Mouse (Mus musculus): ENCODE results near the gene Vasp. TPM values are rescaled to one million over a fixed set of nuclear protein-coding genes. Genes with fewer than 3 reads are reported as not detected.
A peak's percentile ranks its signal among the peaks of the same experiment; 100 is the strongest.

Gene Vasp
- total RNA-seq, 2 experiments from 2014 or later, result 11.6 to 22.2 TPM

DNA sequence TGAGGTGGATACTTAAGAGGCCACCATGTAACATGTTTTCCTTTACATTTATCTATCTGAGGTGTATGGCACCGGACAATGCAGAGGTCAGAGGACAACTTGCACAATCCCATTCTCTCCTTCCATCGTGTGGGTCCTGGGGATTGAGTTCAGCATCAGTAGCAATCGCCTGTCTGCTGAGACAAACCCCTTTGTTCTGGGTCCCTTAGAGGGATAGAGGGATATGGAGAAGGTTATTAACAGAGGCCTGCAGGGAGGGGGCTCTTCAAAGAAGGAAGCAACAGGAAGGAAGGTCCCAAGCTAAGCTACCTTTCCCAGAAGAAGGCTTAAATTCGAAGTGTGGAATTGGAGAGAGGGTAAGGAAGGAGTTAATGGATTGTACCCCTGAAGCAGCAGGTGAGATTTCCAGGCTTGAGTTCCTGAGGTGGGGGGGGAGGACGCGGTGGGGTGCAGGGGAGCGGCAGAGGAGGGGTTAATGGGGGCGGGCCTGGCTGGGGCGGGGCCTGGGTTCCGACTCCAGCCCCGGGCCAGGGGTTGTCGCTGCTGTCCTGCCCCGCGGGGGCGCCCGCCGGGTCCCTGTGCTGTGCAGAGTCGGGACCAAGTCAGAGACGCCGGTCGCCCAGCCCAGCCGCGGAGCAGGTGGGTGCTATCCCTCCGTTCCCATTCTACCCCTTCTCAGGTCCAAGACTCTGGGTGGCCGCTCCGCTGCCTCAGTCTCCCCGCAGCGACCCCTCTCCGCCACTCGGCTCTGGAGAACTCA is 59.4 kb downstream of the Vasp start, which contains the start of gene Gpr4:
Gene Gpr4 (plus strand): TSS at position 543 of the 760 bp plus-strand sequence.
- no peak for DNase-seq (ENCODE audit: low spot score)

DNA sequence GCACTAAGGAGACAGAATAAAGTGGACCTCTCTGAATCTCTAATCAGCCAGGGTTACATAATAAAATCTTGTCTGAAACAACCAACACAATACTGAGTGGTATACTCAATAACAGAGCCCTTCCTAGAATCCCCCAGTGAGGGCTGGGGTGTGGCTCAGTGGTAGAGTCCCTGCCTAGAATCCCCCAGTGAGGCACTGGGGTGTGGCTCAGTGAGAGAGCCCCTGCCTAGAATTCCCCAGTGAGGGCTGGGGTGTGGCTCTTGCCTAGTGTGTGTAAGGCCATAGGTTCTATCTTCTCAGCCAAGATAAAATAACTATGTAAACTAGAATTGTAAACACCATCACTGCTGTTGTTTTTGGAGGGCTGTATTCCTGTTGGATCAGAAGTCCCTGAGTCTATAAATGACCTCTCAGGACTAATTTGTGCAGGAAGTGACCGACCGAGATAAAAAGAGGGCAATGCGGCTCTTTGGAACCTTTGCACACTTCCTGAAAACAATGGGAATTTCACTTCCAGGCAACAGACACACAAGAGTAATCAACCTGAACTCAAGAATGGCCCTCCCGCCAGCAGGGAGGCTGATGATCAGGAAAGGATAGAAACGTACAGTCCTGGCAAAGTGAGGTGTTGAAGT is 60.5 kb downstream of the Vasp start:
- DNase-seq (ENCODE audit: low spot score), result no peak

DNA sequence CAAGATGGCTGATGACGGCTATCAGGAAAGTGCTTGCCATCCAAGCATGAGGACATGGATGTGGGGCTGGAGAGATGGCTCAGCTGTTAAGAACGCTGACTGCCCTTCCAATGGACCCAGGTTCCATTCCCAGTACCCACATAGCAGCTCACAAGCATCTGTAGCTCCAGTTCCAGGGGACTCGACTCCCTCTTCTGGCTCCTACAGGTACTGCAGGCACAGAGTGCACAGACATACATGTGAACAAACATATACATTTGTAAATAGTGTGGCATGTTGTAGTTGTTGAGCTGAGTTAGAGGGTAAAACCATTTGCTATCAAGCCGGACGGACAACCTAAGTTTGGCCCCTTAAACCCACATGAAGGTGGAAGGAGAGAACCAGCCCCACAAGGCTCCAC is 61.6 kb downstream of the Vasp start:
- DNase-seq (ENCODE audit: low spot score), result no peak

DNA sequence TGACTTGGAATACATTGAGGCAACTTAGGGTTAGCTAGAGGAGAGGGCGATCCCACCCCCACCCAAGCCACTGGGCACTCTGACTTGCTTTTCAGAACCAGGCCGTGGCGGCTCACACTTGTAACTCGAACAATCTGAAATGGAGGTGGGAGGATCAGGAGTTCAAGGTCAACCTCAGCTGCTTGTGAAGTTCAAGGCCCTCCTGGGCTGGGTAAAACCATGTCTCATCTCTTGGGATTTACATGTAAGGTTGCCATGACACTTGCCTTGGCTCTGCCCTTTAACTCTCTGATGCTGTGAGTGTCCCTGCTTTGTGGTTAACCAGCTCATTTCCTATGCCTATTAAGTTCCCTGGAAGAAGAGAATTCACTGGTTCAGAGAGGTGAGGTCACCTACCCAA is 62.1 kb downstream of the Vasp start:
- no peak for DNase-seq (ENCODE audit: low spot score)

DNA sequence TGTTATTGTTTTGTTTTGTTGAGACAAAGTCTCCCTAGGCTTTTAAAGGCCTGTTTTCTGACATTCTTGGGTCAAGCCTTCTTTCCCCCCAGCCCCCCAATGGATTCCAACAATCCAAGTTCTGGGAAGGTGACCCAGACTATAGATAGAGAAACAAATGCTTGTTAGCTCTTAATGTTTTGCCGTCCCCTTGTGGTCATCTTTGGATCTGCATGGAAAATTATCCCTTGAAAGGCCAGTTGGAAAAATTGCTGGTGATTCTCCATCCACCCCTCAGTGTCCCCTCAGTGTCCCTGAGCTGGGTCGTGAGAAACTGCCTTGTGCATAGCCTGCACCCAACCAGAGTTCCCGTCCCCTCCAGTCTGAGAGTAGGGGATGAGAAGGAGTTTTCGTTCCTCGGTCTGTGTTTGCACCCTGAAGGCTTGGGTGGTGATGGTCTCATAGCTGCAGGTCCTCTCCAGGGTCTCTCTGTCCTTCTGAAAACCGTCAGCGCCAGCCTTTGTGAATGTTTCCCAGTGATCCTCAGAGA is 62.6 kb downstream of the Vasp start:
- peak; percentile 56 for DNase-seq (ENCODE audit: low spot score)

DNA sequence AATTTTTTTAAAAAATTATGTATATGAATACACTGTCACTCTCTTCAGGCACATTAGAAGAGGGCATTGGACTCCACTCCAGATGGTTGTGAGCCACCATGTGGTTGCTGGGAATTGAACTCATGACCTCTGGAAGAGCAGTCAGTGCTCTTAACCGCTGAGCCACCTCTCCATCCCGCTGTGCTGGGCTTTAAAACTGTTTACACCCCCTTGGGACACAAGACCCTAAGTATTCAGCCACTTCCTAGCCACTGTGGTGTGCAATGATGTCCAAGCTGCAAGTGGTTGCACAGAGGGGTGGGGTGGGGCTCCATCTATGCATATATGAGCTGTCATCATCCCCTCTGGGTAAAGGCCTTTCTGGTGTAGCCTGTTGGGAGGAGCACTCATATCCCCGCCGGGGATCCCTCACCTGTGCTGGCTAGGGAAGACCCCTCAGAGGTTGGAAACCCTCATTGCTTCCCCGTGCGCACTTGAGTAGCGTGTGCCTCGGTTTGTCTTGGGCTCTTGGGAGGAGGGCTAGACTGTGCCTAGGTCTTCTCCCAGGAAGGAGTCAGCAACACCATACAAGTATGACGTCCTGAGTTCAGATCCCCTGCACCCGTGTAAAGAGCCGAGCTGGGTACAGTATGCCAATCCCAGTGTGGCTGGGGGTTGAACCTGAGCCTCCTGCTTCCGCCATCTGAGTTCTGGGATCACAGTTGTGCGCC is 63.3 kb downstream of the Vasp start:
- no peak for DNase-seq (ENCODE audit: low spot score)

Other genes with a start within 250 kb of the Vasp start
- gene Foxa3, start 248.3 kb downstream of the Vasp start, total RNA-seq (2021), result under 1 TPM in 1 of 2 experiments, not detected in 1; 0.09 TPM
- gene Sympk, start 247.4 kb downstream of the Vasp start, total RNA-seq (2021), result 10 to 100 TPM; 74.1 to 74.6 TPM
- not detected for gene Rsph6a, start 217.1 kb downstream of the Vasp start, total RNA-seq (2021)
- 10 to 100 TPM; 33.8 to 39.1 TPM for gene Dmwd, start 195.6 kb downstream of the Vasp start, total RNA-seq (2021)
- gene Dmpk, start 188.0 kb downstream of the Vasp start, total RNA-seq (2021), result 100 to 1,000 TPM; 232 to 265 TPM
- 1 to 10 TPM; 1.7 to 2.1 TPM for gene Six5, start 177.2 kb downstream of the Vasp start, total RNA-seq (2021)
- gene Gm4969, start 153.4 kb downstream of the Vasp start, total RNA-seq (2021), result not detected
- 1 to 10 TPM; 2.2 to 2.6 TPM for gene Fbxo46, start 152.0 kb downstream of the Vasp start, total RNA-seq (2021)
- gene Qpctl, start 122.5 kb downstream of the Vasp start, total RNA-seq (2021), result 1 to 10 TPM; 1.9 to 2.0 TPM
- gene Snrpd2, start 122.1 kb downstream of the Vasp start, total RNA-seq (2021), result 10 to 100 TPM; 50.5 to 55.4 TPM
- not detected for gene Gipr, start 105.7 kb downstream of the Vasp start, total RNA-seq (2021)
- gene Eml2, start 95.4 kb downstream of the Vasp start, total RNA-seq (2021), result 10 to 100 TPM; 13.9 to 15.0 TPM
- 1 to 10 TPM; 1.3 to 3.3 TPM for gene Gpr4, start 59.3 kb downstream of the Vasp start, total RNA-seq (2021)
- gene Opa3, start 43.5 kb downstream of the Vasp start, total RNA-seq (2021), result 10 to 100 TPM; 41.3 to 47.1 TPM
- under 1 TPM; 0.30 to 0.36 TPM for gene Ppm1n, start 8.2 kb upstream of the Vasp start, total RNA-seq (2021)
- gene Rtn2, start 10.8 kb upstream of the Vasp start, total RNA-seq (2021), result 1,000 to 10,000 TPM; 1,025 to 1,102 TPM
- 1 to 10 TPM in 1 of 2 experiments, under 1 TPM in 1; 0.57 to 2.5 TPM for gene Fosb, start 38.2 kb upstream of the Vasp start, total RNA-seq (2021)
- gene Ercc1, start 73.0 kb upstream of the Vasp start, total RNA-seq (2021), result 10 to 100 TPM; 30.0 to 30.8 TPM
- gene Cd3eap, start 87.7 kb upstream of the Vasp start, total RNA-seq (2021), result 10 to 100 TPM; 10.8 to 11.4 TPM
- gene Ppp1r13l, start 87.9 kb upstream of the Vasp start, total RNA-seq (2021), result 1 to 10 TPM; 3.6 to 5.3 TPM
- gene Ercc2, start 110.2 kb upstream of the Vasp start, total RNA-seq (2021), result 10 to 100 TPM in 1 of 2 experiments, 1 to 10 TPM in 1; 9.0 to 10.6 TPM
- under 1 TPM in 1 of 2 experiments, not detected in 1; 0.21 TPM for gene Klc3, start 132.3 kb upstream of the Vasp start, total RNA-seq (2021)
- gene Ckm, start 133.0 kb upstream of the Vasp start, total RNA-seq (2021), result over 10,000 TPM; 37,972 to 42,859 TPM
- 10 to 100 TPM; 18.5 to 20.8 TPM for gene Mark4, start 187.0 kb upstream of the Vasp start, total RNA-seq (2021)
- gene Exoc3l2, start 191.5 kb upstream of the Vasp start, total RNA-seq (2021), result 1 to 10 TPM in 1 of 2 experiments, under 1 TPM in 1; 0.57 to 1.5 TPM
- 1 to 10 TPM; 1.9 to 2.2 TPM for gene Bloc1s3, start 236.6 kb upstream of the Vasp start, total RNA-seq (2021)
- 1 to 10 TPM; 9.0 to 9.4 TPM for gene Trappc6a, start 236.6 kb upstream of the Vasp start, total RNA-seq (2021)
- gene Nkpd1, start 246.0 kb upstream of the Vasp start, total RNA-seq (2021), result not detected